Mouse (Mus musculus): ENCODE measurements around the gene Teddm2.

GRCm38 (mm10) chr1:153909213-153909962, 9.4 kb upstream of the Teddm2 start:
- TF ChIP-seq NELFE (IDR thresholded peaks at IDR 0.05; ENCODE audit: low read depth, low read length), result no peak; the same call in 1 of the 2 replicates
- TF ChIP-seq CTCF (IDR thresholded peaks at IDR 0.05 in 2 of 3, conservative IDR thresholded peaks at IDR 0.05 in 1 of 3; ENCODE audit: control insufficient read depth in 1 of 3, insufficient read depth in 1 of 3, low read depth in 2 of 3, low read length in 3 of 3, poor library complexity in 1 of 3, severe bottlenecking in 1 of 3), result no peak
- TF ChIP-seq POLR2AphosphoS5 (IDR thresholded peaks at IDR 0.05; ENCODE audit: borderline replicate concordance, low read depth, low read length), result no peak
- no peak for TF ChIP-seq POLR2A (IDR thresholded peaks at IDR 0.05; ENCODE audit: control insufficient read depth in 1 of 2, insufficient read depth in 1 of 2, low read depth in 1 of 2, low read length in 2 of 2, poor library complexity in 1 of 2)
- TF ChIP-seq ZKSCAN1 (IDR thresholded peaks at IDR 0.05; ENCODE audit: low read depth, low read length), result peak; percentile 40; the same call in 1 of the 2 replicates
- TF ChIP-seq CHD2 (IDR thresholded peaks at IDR 0.05; ENCODE audit: low read length), result peak; percentile 36; the same call in 1 of the 2 replicates
- no peak for TF ChIP-seq ZC3H11A (IDR thresholded peaks at IDR 0.05; ENCODE audit: low read depth, low read length)

All from MEL (cell line).